Mouse (Mus musculus) liver, embryonic 14.5 days (tissue): ENCODE data around the gene Rho. TPM values are rescaled to one million over a fixed set of nuclear protein-coding genes. Genes with fewer than 3 reads are reported as not detected.

Source experiments
- ATAC-seq: fragments of 200-750 bp; cut with Nextera tagmentation; 2 replicates; pipeline ENCODE4 v1.8.0; 2017; ENCODE audit warnings: moderate number of reproducible peaks, mild to moderate bottlenecking, moderate library complexity; ENCODE audit not compliant: insufficient read depth
- DNase-seq, 3 experiments: peaks; one replicate each; pipeline ENCODE4 v3.0.0-alpha.2; 2012 to 2013; ENCODE audit warnings: low read depth in 3 of 3, low spot score in 3 of 3
- H3K27ac ChIP-seq: fragments of 300-500 bp; sonication (generic); 2 replicates; pipeline ENCODE4 v1.5.1; 2014; ENCODE audit warnings: moderate library complexity, mild to moderate bottlenecking, control low read depth, inconsistent platforms
- H3K27me3 ChIP-seq: fragments of 300-500 bp; sonication (generic); 2 replicates; pipeline ENCODE4 v1.6.1; 2014; ENCODE audit warnings: mild to moderate bottlenecking, low read length, moderate library complexity; ENCODE audit not compliant: control insufficient read depth, insufficient read depth
- H3K36me3 ChIP-seq: fragments of 300-500 bp; sonication (generic); replicated peaks from 2 replicates; pipeline ENCODE4 v1.6.1; 2014; ENCODE audit warnings: low read depth; ENCODE audit not compliant: control insufficient read depth, insufficient read depth
- H3K4me1 ChIP-seq, 2 experiments: fragments of 200-500 bp in 1 of 2; fragments of 300-500 bp in 1 of 2; sonication (generic) in 1 of 2; replicated peaks; 2 replicates each; pipeline ENCODE4 v1.6.1; 2012 to 2014; ENCODE audit warnings: antibody characterized with exemption in 1 of 2, inconsistent platforms in 1 of 2, low read length in 1 of 2; ENCODE audit not compliant: control insufficient read depth in 2 of 2, insufficient read depth in 2 of 2
- H3K4me2 ChIP-seq: fragments of 300-500 bp; sonication (generic); 2 replicates; pipeline ENCODE4 v1.6.1; 2014; ENCODE audit warnings: low read depth, mild to moderate bottlenecking, control low read depth, moderate library complexity
- H3K4me3 ChIP-seq, 2 experiments: fragments of 200-500 bp in 1 of 2; fragments of 300-500 bp in 1 of 2; sonication (generic) in 1 of 2; 2 replicates each; pipeline ENCODE4 v1.5.1; 2012 to 2014; ENCODE audit warnings: low read depth in 2 of 2, low read length in 2 of 2, mild to moderate bottlenecking in 2 of 2, control low read depth in 1 of 2, inconsistent platforms in 1 of 2, moderate library complexity in 1 of 2; ENCODE audit not compliant: insufficient read depth in 1 of 2
- H3K9ac ChIP-seq: fragments of 300-500 bp; sonication (generic); replicated peaks from 2 replicates; pipeline ENCODE4 v1.6.1; 2014; ENCODE audit warnings: mild to moderate bottlenecking, control low read depth, moderate library complexity
- H3K9me3 ChIP-seq: fragments of 300-500 bp; sonication (generic); 2 replicates; pipeline ENCODE4 v1.6.1; 2016; ENCODE audit warnings: low read length, mixed read lengths; ENCODE audit not compliant: control insufficient read depth
- CTCF ChIP-seq: IDR thresholded peaks from 2 replicates; pipeline ENCODE4 v1.5.1; 2016; ENCODE audit warnings: antibody characterized with exemption, low read depth, control low read depth
- EP300 ChIP-seq: IDR thresholded peaks from 2 replicates; pipeline ENCODE4 v1.6.1; 2016; ENCODE audit warnings: antibody characterized with exemption, low read depth
- WGBS: fragments of 180-500 bp; shearing (Covaris S2); extraction: QIAGEN DNeasy Blood & Tissue Kit; methylation state at CpG from one replicate; pipeline ENCODE4 v1.1.7; 2014; ENCODE audit not compliant: insufficient replicate concordance; 5-methylcytosine and 5-hydroxymethylcytosine counted together
- polyA plus RNA-seq, 2 experiments: library from polyadenylated mRNA; depleted of rRNA in 1 of 2; stranded (reverse) in 1 of 2; unstranded in 1 of 2; fragments of >200 nt; fragmentation: Nextera tagmentation in 1 of 2; extraction: Ambion mirVana in 1 of 2; gene quantifications; 2 replicates each; pipeline versions ENCODE4 v1.2.1 to v1.2.3; 2012 to 2014

Rho gene
- polyA plus RNA-seq, 2 experiments, result 0.03 TPM; not detected in 1

- Histone ChIP-seq H3K9ac (no peak overlapping the region), H3K27ac (no peak overlapping the region)
- no peak for ATAC-seq
These were observed 47.0 kb downstream of the Rho start for GRCm38 (mm10) chr6:115978596-115978995.

GRCm38 (mm10) chr6:115982889-115983288, 51.3 kb downstream of the Rho start:
- no peak overlapping the region for H3K4me2 ChIP-seq

More at GRCm38 (mm10) chr6:115978596-115978995, 47.0 kb downstream of the Rho start:
- no peak for DNase-seq
- no peaks in the 10 kb centered on the region for H3K36me3 ChIP-seq
- 69% methylated on average over 8 of the region's 8 CpGs for WGBS
- no peaks in the 10 kb centered on the region for H3K9me3 ChIP-seq
- H3K27me3 ChIP-seq, result no peaks in the 10 kb centered on the region
- no peak overlapping the region for H3K4me3 ChIP-seq
- TF ChIP-seq CTCF, result peak; percentile 34; the same call in 1 of the 2 replicates
- no peak for TF ChIP-seq EP300
- H3K4me1 ChIP-seq, result no peaks in the 10 kb centered on the region
- H3K4me2 ChIP-seq, result no peak overlapping the region

GRCm38 (mm10) chr6:115983306-115984038, 51.9 kb downstream of the Rho start:
- Histone ChIP-seq H3K4me1 (no peaks in the 10 kb centered on the region), H3K4me3 (no peak overlapping the region), H3K36me3 (no peaks in the 10 kb centered on the region), H3K9ac (no peak overlapping the region), H3K4me2 (no peak overlapping the region), H3K27ac (no peak overlapping the region), H3K9me3 (no peaks in the 10 kb centered on the region), H3K27me3 (no peaks in the 10 kb centered on the region)
- 70% methylated on average over 12 of the region's 12 CpGs for WGBS
- no peak for TF ChIP-seq CTCF
- TF ChIP-seq EP300, result no peak
- ATAC-seq (no peak), DNase-seq (no peak)

More at GRCm38 (mm10) chr6:115982889-115983288, 51.3 kb downstream of the Rho start:
- H3K27me3 ChIP-seq, result no peaks in the 10 kb centered on the region
- WGBS, result 62% methylated on average over 7 of the region's 7 CpGs
- H3K27ac ChIP-seq, result no peak overlapping the region
- TF ChIP-seq CTCF (no peak), EP300 (no peak)
- no peak overlapping the region for H3K4me3 ChIP-seq
- no peaks in the 10 kb centered on the region for H3K4me1 ChIP-seq
- ATAC-seq (no peak), DNase-seq (no peak)
- no peaks in the 10 kb centered on the region for H3K36me3 ChIP-seq
- H3K9me3 ChIP-seq, result no peaks in the 10 kb centered on the region
- no peak overlapping the region for H3K9ac ChIP-seq

- H3K9me3 ChIP-seq, result no peaks in the 10 kb centered on the region
- ATAC-seq, result no peak
These were observed 53.0 kb downstream of the Rho start for GRCm38 (mm10) chr6:115984580-115984979.

GRCm38 (mm10) chr6:115985622-115986021, 54.1 kb downstream of the Rho start:
- no peak overlapping the region for H3K27ac ChIP-seq
- no peak for ATAC-seq
- no peaks in the 10 kb centered on the region for H3K36me3 ChIP-seq
- TF ChIP-seq EP300, result no peak
- TF ChIP-seq CTCF, result no peak
- H3K4me1 ChIP-seq, result no peaks in the 10 kb centered on the region
- H3K27me3 ChIP-seq, result no peaks in the 10 kb centered on the region
- H3K9ac ChIP-seq, result no peak overlapping the region
- H3K4me3 ChIP-seq, result no peak overlapping the region
- no peak overlapping the region for H3K4me2 ChIP-seq
- WGBS, result 67% methylated on average over 9 of the region's 9 CpGs
- H3K9me3 ChIP-seq, result no peaks in the 10 kb centered on the region
- DNase-seq, result no peak

More at GRCm38 (mm10) chr6:115984580-115984979, 53.0 kb downstream of the Rho start:
- 61% methylated on average over 7 of the region's 7 CpGs for WGBS
- no peak for DNase-seq
- Histone ChIP-seq H3K9ac (no peak overlapping the region), H3K4me2 (no peak overlapping the region), H3K27me3 (no peaks in the 10 kb centered on the region), H3K4me1 (no peaks in the 10 kb centered on the region), H3K36me3 (no peaks in the 10 kb centered on the region), H3K4me3 (no peak overlapping the region), H3K27ac (no peak overlapping the region)
- no peak for TF ChIP-seq CTCF
- no peak for TF ChIP-seq EP300
